ENCODE assay signal across 19 mouse cellular contexts in genomic region chr10:84354323-84354722, GRCm38 (mm10).
DNase-seq lines count a peak whose midpoint lies in the region; ATAC-seq lines count a peak whose summit lies in the region.
"Had no signal": no experiment of that assay in that cellular context is flagged by ENCODE, and none has a peak within 500 bp of the region (broad histone marks: within the 10 kb centered on the region; RNA-seq: fewer than 3 reads in every experiment).

No protein-coding gene starts in this region.

- intact Hi-C loops in heart, postnatal 25 days (cut with DNase I) = no loop called here
- intact Hi-C loops in left cerebral cortex, postnatal 36 days (cut with DNase I) = loop anchor here (10.0 kb wide), 3 partner anchors 120 to 270 kb away; no protein-coding TSS in a partner anchor
- intact Hi-C loops in left cerebral cortex, postnatal 4 days (cut with DNase I) = loop anchor here (10.0 kb wide), 1 partner anchor 80 kb away; no protein-coding TSS in a partner anchor

- no peak for ATAC-seq in CD4-positive, CD25-positive, alpha-beta regulatory T cell, adult 4 months
- ATAC-seq: activated CD4-positive, CD25-positive, alpha-beta regulatory T cell, adult 4 months; forebrain, embryonic 13.5 days; forebrain, embryonic 16.5 days had no signal

- DNase-seq in heart, adult 11 months = peak; percentile 58
- no peak for DNase-seq in heart, postnatal 25 days (ENCODE audit: low spot score)
- DNase-seq in left cerebral cortex, postnatal 36 days (ENCODE audit: low spot score in 2 of 2) = peak; percentile 53 to 68
- no peak for DNase-seq in left cerebral cortex, postnatal 4 days
- DNase-seq in right cerebral cortex, postnatal 25 days = peak; percentile 52
- no peak for DNase-seq in right cerebral cortex, postnatal 10 days (ENCODE audit: low spot score in 2 of 2)
- DNase-seq: adrenal gland, adult 8-10 months; adrenal gland, postnatal 25 days; B cell, adult 2 months; cerebellum, adult 18-20 months; cerebellum, adult 9-10 months; cerebellum, postnatal 14 days; gastrocnemius, postnatal 25 days; heart, adult 2 months; heart, postnatal 14 days had no signal

Comparison
In these comparisons a context has a peak if more than half of its experiments do, and no peak if none do; other contexts are left out.
1. DNase-seq: peak in heart, adult 11 months (single experiment), left cerebral cortex, postnatal 36 days (2 of 2) and right cerebral cortex, postnatal 25 days (single experiment); none in heart, postnatal 25 days (single experiment), left cerebral cortex, postnatal 4 days (single experiment) and right cerebral cortex, postnatal 10 days (0 of 2).